Mouse (Mus musculus) common myeloid progenitor, adult 5-6 weeks (primary cell): ENCODE measurements around the gene Etl4. TPM values are rescaled to one million over a fixed set of nuclear protein-coding genes. Genes with fewer than 3 reads are reported as not detected.
"Not testable (repeated sequence)": the region's sequence is repeated elsewhere in the genome, so short reads cannot be mapped to it uniquely, and the experiment has no call there.

Source experiments
- ATAC-seq: replicated peaks from 2 replicates; pipeline ENCODE4 v1.8.0; 2016; ENCODE audit warnings: low read depth, mild to moderate bottlenecking, moderate TSS enrichment, inconsistent platforms; ENCODE audit not compliant: poor library complexity, severe bottlenecking
- total RNA-seq: library from RNA; stranded (forward); fragments of 200-1000, 187-1606 nt; gene quantifications from 2 replicates; pipeline ENCODE4 v1.2.3, GENCODE M21; 2017

The Etl4 gene
- total RNA-seq, 1 experiment from 2014 or later: 1.1 TPM

GRCm38 (mm10) chr2:20145368-20145767, 235.8 kb downstream of the Etl4 start:
- no peak for ATAC-seq

- ATAC-seq: no peak
Measured at GRCm38 (mm10) chr2:20167073-20167472, 257.5 kb downstream of the Etl4 start.

GRCm38 (mm10) chr2:20167566-20167965, 258.0 kb downstream of the Etl4 start:
- ATAC-seq: no peak

- ATAC-seq: no peak
Measured at GRCm38 (mm10) chr2:20168156-20168555, 258.6 kb downstream of the Etl4 start.

DNA sequence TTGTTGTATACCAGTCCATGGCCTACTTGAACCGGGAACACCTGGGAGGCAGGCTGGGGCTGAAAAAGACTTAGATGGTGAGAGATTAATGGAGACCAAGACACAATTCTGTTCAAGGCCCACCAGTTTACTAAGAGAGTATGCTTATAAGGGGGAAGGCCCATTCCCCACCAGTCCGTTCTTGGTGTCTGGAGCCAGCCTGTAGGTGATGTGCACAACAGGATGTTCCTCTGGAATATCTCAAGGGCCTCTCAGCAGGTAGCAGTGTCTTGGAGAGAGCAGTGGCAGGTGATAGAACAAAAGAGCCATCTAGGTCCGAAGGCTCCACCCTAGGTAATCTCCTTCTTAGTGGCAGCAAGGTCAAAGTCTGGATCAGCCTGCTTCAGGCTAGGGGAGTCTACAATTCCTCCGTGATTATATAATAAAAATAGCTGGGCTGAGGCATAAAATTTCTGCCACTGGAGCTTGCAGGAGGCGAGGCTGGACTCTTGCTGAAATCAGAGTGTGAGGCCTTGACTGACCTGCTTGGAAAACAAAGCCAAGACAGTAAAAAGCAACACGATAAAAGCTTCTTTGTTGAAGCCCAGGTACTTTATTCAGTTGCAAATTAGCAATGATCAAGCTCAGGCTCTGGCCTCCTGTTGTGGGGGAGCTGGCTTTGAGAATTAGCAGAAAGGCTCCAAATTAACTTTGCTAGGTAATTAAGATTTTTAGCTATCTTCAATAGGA, 267.0 kb downstream of the Etl4 start:
- not testable (repeated sequence) for ATAC-seq

- not testable (repeated sequence) for ATAC-seq
Measured at GRCm38 (mm10) chr2:20177236-20177635, 267.7 kb downstream of the Etl4 start.

GRCm38 (mm10) chr2:20180561-20180960, 271.0 kb downstream of the Etl4 start:
- not testable (repeated sequence) for ATAC-seq

- not testable (repeated sequence) for ATAC-seq
Measured at GRCm38 (mm10) chr2:20187223-20187622, 277.6 kb downstream of the Etl4 start.

- no peak for ATAC-seq
Measured at GRCm38 (mm10) chr2:20203011-20203410, 293.4 kb downstream of the Etl4 start.

GRCm38 (mm10) chr2:20206647-20207046, 297.1 kb downstream of the Etl4 start:
- no peak for ATAC-seq

GRCm38 (mm10) chr2:20208683-20209194, 299.2 kb downstream of the Etl4 start:
- ATAC-seq: no peak

DNA sequence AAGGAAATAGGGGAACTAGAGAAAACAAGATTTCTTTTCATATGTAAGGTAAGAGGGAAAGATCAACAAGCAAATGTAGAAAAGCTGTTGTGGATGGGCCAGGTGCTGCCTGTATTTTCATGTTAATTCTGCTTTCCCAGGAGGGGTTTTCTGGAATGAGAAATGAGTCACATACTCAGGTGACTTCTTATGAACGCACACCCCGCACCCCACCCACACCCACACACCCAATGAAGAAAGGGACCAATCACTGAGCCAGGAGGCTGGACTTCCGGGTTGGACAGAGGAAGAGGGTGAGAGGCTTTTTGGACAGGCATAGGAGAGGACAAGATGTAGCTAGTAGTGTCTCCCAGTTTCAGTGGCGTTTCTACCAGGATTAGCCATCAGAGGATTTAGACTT, 299.8 kb downstream of the Etl4 start:
- no peak for ATAC-seq

- no peak for ATAC-seq
Measured at GRCm38 (mm10) chr2:20216275-20216674, 306.7 kb downstream of the Etl4 start.

DNA sequence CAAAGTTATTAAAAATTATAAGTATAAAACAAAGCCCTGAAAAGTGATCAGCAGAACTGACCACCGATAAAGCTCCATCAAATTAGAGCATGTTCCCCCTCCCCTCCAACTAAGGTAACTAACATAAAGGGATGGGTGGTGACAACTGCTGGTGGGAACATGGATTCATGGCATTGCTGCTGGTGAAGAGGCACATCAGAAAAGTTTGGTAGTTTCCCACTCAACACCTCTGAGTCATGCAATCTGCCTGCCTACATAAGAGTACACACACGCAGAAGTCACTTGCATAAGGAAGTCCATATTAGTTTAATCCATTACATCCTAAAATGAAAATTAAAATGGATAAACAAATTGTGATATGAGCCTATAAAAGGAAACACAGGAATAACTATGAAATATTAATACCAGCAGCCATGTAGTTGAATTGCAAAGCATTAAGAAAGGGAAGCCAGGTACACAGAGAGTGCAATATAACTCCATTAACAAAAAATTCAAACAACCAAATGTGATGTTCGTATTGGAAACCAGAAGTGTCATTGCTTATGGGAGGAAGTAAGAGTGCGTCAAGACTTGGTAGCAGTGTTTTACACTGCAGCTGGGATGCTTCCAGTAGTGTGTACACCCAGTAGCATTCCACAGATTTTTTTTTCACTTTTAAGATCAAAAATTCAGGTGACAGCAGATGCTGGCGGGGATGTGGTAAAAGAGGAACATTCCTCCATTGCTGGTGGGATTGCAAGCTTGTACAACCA, 307.3 kb downstream of the Etl4 start:
- ATAC-seq: no peak

DNA sequence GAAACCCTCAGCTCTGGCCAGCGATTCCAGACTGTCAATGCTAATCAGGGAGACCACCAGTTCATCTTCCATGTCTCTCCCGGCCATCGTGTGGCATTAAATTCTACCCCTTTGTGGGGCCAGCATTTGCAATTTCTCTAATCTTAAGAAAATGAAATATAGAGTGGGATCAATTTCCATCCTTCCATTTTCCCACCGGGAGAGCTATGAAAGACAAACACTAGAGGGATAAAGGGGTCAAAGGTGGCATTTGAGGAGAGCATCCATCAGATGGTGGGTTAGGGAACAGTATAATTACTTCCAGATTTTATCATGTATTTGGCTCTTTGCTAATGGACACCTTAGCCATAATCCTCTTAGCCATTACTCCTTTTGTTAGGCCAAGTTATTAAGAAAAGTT, 321.8 kb downstream of the Etl4 start:
- no peak for ATAC-seq

- peak; percentile 79 for ATAC-seq
Measured at GRCm38 (mm10) chr2:20248043-20248664, 338.6 kb downstream of the Etl4 start.

GRCm38 (mm10) chr2:20249403-20249802, 339.8 kb downstream of the Etl4 start:
- no peak for ATAC-seq

- ATAC-seq: 0 out of 2 replicates have a peak, but pooled peaks have one; percentile 15
Measured at GRCm38 (mm10) chr2:20276124-20276523, 366.5 kb downstream of the Etl4 start.

- ATAC-seq: no peak
Measured at GRCm38 (mm10) chr2:20281903-20282302, 372.3 kb downstream of the Etl4 start.

DNA sequence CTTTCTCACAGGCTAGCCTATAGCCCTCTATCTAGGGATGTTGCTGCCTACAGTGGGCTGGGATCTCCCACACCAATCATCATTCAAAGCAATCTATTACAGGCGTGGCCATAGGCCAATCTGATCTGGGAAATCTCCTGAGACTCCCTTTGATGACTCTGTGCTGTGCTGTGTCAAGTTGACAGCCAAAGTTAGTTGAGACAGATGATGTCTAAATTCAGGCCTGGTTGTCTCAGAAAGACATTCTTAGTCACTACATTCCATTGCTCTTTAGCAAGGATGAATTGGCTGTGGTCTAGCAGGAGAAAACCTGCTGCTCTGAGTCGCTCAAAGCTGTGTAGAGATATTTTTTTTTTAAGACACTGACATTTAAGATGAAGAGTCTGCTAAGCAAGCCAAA, 374.8 kb downstream of the Etl4 start:
- no peak for ATAC-seq
